Mouse (Mus musculus) midbrain, embryonic 14.5 days (tissue): ENCODE measurements around the gene Slc31a1. TPM values are rescaled to one million over a fixed set of nuclear protein-coding genes. Genes with fewer than 3 reads are reported as not detected.
A peak's percentile ranks its signal among the peaks of the same experiment; 100 is the strongest.

Experiments
- ATAC-seq: fragments of 200-750 bp; cut with Nextera tagmentation; 2 replicates; pipeline ENCODE4 v1.8.0; 2017; ENCODE audit warnings: moderate number of reproducible peaks, moderate library complexity; ENCODE audit not compliant: low FRiP score, low TSS enrichment
- DNase-seq: peaks from one replicate; pipeline ENCODE4 v3.0.0-alpha.2; 2015
- H3K27ac ChIP-seq: fragments of 300-500 bp; sonication (generic); replicated peaks from 2 replicates; pipeline ENCODE4 v1.5.1; 2014; ENCODE audit warnings: mild to moderate bottlenecking, low read depth, low read length, moderate library complexity
- H3K27me3 ChIP-seq: fragments of 300-500 bp; sonication (generic); 2 replicates; pipeline ENCODE4 v1.6.1; 2014; ENCODE audit warnings: low read length, control low read depth, mixed read lengths; ENCODE audit not compliant: control insufficient read depth, insufficient read depth
- H3K36me3 ChIP-seq: fragments of 300-500 bp; sonication (generic); 2 replicates; pipeline ENCODE4 v1.6.1; 2014; ENCODE audit warnings: low read length, control low read depth; ENCODE audit not compliant: control insufficient read depth, insufficient read depth
- H3K4me1 ChIP-seq: fragments of 300-500 bp; sonication (generic); 2 replicates; pipeline ENCODE4 v1.6.1; 2014; ENCODE audit warnings: mild to moderate bottlenecking, antibody characterized with exemption, low read length, control low read depth; ENCODE audit not compliant: control insufficient read depth, insufficient read depth
- H3K4me2 ChIP-seq: fragments of 300-500 bp; sonication (generic); 2 replicates; pipeline ENCODE4 v1.6.1; 2014; ENCODE audit warnings: mild to moderate bottlenecking, low read length, moderate library complexity
- H3K4me3 ChIP-seq: fragments of 300-500 bp; sonication (generic); replicated peaks from 2 replicates; pipeline ENCODE4 v1.5.1; 2014; ENCODE audit warnings: low read depth, low read length
- H3K9ac ChIP-seq: fragments of 300-500 bp; sonication (generic); replicated peaks from 2 replicates; pipeline ENCODE4 v1.6.1; 2014; ENCODE audit warnings: mild to moderate bottlenecking, low read length, moderate library complexity
- H3K9me3 ChIP-seq: fragments of 300-500 bp; sonication (generic); 2 replicates; pipeline ENCODE4 v1.6.1; 2016; ENCODE audit warnings: low read length, control low read depth, mixed read lengths; ENCODE audit not compliant: control insufficient read depth
- WGBS: fragments of 180-500 bp; shearing (Covaris S2); extraction: QIAGEN DNeasy Blood & Tissue Kit; methylation state at CpG from one replicate; pipeline ENCODE4 v1.1.7; 2014; 5-methylcytosine and 5-hydroxymethylcytosine counted together
- polyA plus RNA-seq: library from polyadenylated mRNA; unstranded; fragments of >200 nt; fragmentation: Nextera tagmentation; extraction: Ambion mirVana; gene quantifications from 2 replicates; pipeline ENCODE4 v1.2.1, GENCODE M21; 2014

Slc31a1 gene
- polyA plus RNA-seq, 1 experiment from 2014 or later: 38.1 TPM

DNA sequence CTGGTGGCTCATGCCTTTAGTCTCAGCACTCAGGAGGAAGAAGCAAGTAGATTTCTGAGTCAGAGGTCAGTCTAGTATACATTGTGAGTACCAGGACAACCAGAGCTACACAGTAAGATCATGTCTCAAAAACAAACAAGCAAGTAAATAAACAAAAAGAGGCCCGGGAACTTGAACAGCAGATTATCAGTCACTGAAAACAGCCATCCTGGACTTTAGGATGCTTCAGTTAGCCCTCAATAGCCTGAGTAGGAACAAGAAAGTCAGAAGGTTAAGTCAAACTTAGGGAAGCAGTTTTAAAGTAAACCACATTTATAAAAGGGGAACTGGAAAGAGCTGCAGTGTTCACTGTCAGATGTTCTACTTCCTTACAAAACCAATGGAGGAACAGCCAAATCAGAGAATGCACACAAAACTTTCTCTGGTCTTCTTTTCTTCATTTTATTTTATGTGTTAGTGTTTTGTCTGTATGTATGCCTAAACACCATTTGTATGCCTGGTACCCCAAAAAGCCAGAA lies 2.8 kb upstream of the Slc31a1 start:
- H3K9ac ChIP-seq: no peak overlapping the region
- WGBS: 94% methylated on average over 1 of the region's 1 CpGs
- no peaks in the 10 kb centered on the region for H3K9me3 ChIP-seq
- DNase-seq (no peak), ATAC-seq (no peak)
- H3K27me3 ChIP-seq: no peaks in the 10 kb centered on the region
- H3K4me3 ChIP-seq: no peak overlapping the region
- no peak overlapping the region for H3K4me2 ChIP-seq
- peaks cover 17% of the 10 kb centered on the region for H3K4me1 ChIP-seq
- H3K36me3 ChIP-seq: 0 out of 2 replicates have a peak, but pooled peaks cover 2% of the 10 kb centered on the region
- H3K27ac ChIP-seq: no peak overlapping the region

DNA sequence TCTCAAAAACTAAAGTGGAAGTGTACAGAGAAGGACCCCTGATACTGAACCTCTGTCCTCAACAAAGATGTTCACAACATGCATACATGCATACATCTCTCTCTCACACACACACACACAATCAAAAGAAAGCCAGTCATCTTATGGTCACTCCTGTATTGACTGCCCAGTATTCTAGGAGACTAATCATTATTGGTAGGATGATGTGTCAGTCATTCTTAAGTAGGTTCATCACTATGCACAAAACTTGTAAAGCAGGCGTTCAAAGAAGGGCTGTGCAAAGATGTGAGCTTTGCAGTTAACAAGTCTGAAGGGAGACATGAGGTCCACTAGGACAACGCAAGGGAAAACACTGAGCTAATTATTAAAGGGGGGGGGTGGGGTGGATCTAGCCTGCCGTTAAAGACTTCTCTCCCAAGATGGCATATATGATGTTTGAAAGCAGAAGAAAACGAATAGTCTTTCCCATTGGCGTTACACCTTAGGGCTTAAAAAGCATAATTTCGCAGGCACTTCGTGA lies 1.2 kb upstream of the Slc31a1 start:
- Histone ChIP-seq H3K4me1 (peaks cover 17% of the 10 kb centered on the region), H3K4me3 (peak overlapping the region; percentile 78), H3K9me3 (no peaks in the 10 kb centered on the region), H3K4me2 (peak overlapping the region; percentile 68), H3K27me3 (no peaks in the 10 kb centered on the region), H3K36me3 (0 out of 2 replicates have a peak, but pooled peaks cover 2% of the 10 kb centered on the region), H3K27ac (no peak overlapping the region), H3K9ac (peak overlapping the region; percentile 67)
- no peak for DNase-seq
- WGBS: 49% methylated on average over 7 of the region's 7 CpGs
- no peak for ATAC-seq

DNA sequence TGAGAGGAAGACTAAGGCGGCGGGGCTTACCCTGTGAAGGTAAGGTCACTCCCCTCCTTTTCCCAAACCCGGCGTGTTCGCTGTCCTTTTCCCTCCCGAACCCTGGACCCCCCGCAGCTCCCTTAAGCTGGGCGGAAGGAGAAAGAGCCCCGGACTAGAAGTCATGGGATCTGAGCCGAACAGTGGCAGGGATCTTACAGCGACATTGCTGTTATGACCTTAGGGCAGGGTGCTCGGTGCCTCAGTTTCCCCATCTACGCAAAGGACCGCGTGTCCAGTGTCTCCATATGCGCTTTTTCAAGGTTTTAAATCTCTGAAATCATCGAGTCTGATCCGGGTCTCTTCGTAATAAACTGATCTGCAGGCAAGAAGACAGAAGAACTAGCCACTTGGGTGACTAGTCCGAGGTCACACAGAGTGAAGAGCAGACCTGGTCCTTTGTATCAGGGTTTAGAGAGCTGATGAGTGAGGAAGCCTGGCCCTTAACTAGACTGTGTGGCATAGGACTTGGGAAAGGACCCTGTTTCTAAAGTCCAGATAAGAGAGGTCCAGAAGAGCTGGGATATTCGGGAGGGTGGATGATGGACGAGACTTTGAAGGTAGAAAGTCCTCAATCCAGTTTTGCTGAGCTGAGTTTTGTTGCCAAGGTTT lies 403 bp downstream of the Slc31a1 start:
- no peak; the same call in 1 of the 2 replicates for ATAC-seq
- Histone ChIP-seq H3K27me3 (no peaks in the 10 kb centered on the region), H3K27ac (peak overlapping the region; percentile 61; the same call in 1 of the 2 replicates), H3K4me2 (peak overlapping the region; percentile 69), H3K36me3 (no peaks in the 10 kb centered on the region), H3K4me3 (peak overlapping the region; percentile 78), H3K4me1 (peaks cover 17% of the 10 kb centered on the region), H3K9ac (peak overlapping the region; percentile 67), H3K9me3 (no peaks in the 10 kb centered on the region)
- no peak for DNase-seq
- under 1% methylated on average over 22 of the region's 22 CpGs for WGBS

DNA sequence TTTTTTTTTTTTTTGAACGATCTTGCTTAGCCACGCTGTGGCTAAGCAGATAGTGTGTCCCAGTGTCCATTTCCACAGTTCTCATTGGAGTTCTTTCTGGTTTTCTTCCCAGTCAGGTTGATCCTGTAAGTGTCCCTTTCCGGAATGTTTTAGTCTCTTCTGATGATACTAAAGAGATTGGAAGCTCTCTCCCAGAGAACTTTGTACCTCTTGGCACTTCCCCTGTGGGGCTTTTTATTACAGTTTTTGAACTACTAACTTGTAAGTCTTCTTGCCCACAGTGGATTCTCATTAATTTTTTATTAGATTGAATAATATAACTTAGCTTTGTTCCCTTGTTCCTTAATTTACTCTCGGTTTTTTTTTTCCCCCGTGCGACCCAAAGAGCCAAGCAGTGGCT lies 1.0 kb downstream of the Slc31a1 start:
- Histone ChIP-seq H3K9me3 (no peaks in the 10 kb centered on the region), H3K27me3 (no peaks in the 10 kb centered on the region), H3K36me3 (no peaks in the 10 kb centered on the region), H3K27ac (no peak overlapping the region), H3K9ac (no peak overlapping the region), H3K4me2 (peak overlapping the region; percentile 69), H3K4me3 (peak overlapping the region; percentile 78; the same call in 1 of the 2 replicates), H3K4me1 (peaks cover 17% of the 10 kb centered on the region)
- ATAC-seq (no peak), DNase-seq (no peak)
- 46% methylated on average over 6 of the region's 6 CpGs for WGBS

DNA sequence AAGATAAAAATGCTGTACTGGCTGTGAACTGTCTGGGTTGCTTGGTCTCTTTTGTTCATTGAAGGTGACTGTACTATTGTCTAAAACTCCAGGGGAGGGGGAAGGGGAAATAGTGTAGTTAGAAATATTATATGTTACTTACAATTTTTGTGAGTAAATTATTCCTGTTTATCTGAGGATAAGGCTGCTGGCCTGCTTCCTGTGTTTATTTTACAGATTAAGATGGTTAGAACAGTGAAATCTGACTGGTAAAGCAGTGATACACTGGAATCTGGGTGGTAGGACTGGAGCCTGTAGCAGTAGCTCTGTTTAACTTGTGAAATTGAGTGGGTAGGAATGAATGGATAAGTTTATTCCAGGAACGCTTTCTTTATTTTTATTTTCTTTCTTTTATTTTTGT lies 1.5 kb downstream of the Slc31a1 start:
- H3K9ac ChIP-seq: no peak overlapping the region
- H3K9me3 ChIP-seq: no peaks in the 10 kb centered on the region
- 96% methylated on average over 1 of the region's 1 CpGs for WGBS
- H3K27me3 ChIP-seq: no peaks in the 10 kb centered on the region
- H3K4me2 ChIP-seq: peak overlapping the region; percentile 69
- DNase-seq (no peak), ATAC-seq (no peak)
- H3K4me3 ChIP-seq: peak overlapping the region; percentile 78; the same call in 1 of the 2 replicates
- no peak overlapping the region for H3K27ac ChIP-seq
- no peaks in the 10 kb centered on the region for H3K36me3 ChIP-seq
- peaks cover 17% of the 10 kb centered on the region for H3K4me1 ChIP-seq

DNA sequence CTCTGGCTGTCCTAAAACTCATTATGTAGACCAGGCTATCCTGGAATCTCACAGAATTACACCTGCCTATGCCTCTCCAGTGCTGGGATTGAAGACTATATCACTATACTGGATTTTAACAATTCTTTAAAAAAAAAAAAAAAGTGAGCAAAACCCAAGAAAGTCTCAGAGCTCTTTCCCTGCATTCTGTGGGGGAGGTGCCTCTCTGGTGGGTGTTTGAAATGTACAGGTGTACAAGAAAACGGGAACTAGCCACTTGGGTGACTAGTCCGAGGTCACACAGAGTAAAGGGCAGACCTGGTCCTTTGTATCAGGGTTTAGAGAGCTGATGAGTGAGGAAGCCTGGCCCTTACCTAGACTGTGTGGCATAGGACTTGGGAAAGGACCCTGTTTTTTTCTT lies 1.9 kb downstream of the Slc31a1 start:
- Histone ChIP-seq H3K4me1 (peaks cover 17% of the 10 kb centered on the region), H3K27me3 (no peaks in the 10 kb centered on the region), H3K9ac (no peak overlapping the region), H3K9me3 (no peaks in the 10 kb centered on the region), H3K4me2 (no peak overlapping the region), H3K4me3 (no peak overlapping the region), H3K27ac (no peak overlapping the region), H3K36me3 (no peaks in the 10 kb centered on the region)
- ATAC-seq (no peak), DNase-seq (no peak)
- WGBS: 95% methylated on average over 2 of the region's 2 CpGs

DNA sequence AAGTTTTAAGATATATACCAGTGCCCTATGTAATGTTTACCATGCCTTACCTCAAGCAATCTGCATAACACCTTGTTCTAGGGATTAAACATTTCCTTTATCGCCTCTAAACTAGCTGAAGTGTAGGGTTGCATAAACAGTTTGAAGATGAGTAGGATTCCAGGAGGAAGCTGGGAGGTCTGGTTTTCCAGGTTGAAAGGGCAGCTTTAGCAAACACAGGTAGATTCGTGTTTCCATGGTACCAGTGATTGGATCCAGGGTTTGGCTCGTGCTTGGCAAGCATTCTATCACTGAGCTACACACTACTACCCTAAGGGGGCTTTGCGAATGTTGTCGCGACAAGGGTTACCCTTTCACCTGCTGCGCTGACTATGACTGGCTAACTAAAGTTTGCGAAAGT lies 3.8 kb downstream of the Slc31a1 start:
- Histone ChIP-seq H3K9ac (no peak overlapping the region), H3K27ac (no peak overlapping the region), H3K9me3 (no peaks in the 10 kb centered on the region), H3K36me3 (no peaks in the 10 kb centered on the region), H3K27me3 (no peaks in the 10 kb centered on the region), H3K4me3 (no peak overlapping the region), H3K4me2 (no peak overlapping the region), H3K4me1 (peaks cover 12% of the 10 kb centered on the region)
- ATAC-seq: no peak
- no peak for DNase-seq
- WGBS: 93% methylated on average over 8 of the region's 8 CpGs

DNA sequence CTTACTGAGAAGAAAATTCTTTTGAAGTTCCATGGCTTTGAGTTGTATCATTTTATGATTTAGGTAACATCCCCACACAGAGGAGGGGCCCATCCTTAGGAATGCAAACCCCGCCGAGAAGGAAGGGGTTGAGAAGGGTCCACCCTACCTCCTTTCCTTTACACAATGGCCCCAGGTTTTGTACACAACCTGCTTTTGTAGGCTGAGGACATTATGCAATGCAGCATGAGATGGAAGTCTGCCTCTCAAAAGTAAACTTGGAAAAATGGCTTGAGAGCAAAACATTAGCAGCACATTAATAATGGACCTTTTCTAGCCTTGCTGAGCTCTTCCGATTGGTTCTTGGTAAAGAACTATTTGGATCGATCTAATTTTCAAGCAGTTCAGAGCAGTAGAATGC lies 5.8 kb downstream of the Slc31a1 start:
- H3K27me3 ChIP-seq: no peaks in the 10 kb centered on the region
- ATAC-seq (no peak), DNase-seq (no peak)
- no peaks in the 10 kb centered on the region for H3K9me3 ChIP-seq
- no peaks in the 10 kb centered on the region for H3K36me3 ChIP-seq
- H3K4me2 ChIP-seq: no peak overlapping the region
- peaks cover 8% of the 10 kb centered on the region for H3K4me1 ChIP-seq
- H3K4me3 ChIP-seq: no peak overlapping the region
- 88% methylated on average over 4 of the region's 4 CpGs for WGBS
- no peak overlapping the region for H3K27ac ChIP-seq
- no peak overlapping the region for H3K9ac ChIP-seq

DNA sequence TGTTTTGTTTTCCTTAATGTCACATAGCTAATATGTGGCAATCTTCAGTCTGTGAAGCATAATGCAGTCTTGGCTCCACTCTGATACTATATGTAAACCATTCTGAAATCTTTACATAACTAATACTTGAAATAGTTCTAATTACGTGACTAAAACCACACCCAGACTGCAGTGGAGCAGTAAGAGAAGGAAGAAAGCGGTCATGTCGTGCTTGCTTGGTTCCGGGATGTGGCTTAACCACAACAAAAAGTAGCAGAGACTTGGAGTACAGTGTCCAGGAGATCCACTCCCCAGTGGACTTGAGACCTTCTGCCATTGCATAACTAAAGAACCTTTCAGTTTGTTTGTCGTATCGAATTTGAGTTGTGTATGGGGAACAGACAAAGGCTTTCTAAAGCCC lies 7.1 kb downstream of the Slc31a1 start:
- H3K4me3 ChIP-seq: no peak overlapping the region
- no peak overlapping the region for H3K27ac ChIP-seq
- no peak overlapping the region for H3K4me2 ChIP-seq
- no peaks in the 10 kb centered on the region for H3K36me3 ChIP-seq
- H3K9ac ChIP-seq: no peak overlapping the region
- no peaks in the 10 kb centered on the region for H3K4me1 ChIP-seq
- 91% methylated on average over 6 of the region's 6 CpGs for WGBS
- no peaks in the 10 kb centered on the region for H3K9me3 ChIP-seq
- H3K27me3 ChIP-seq: no peaks in the 10 kb centered on the region
- ATAC-seq: no peak
- no peak for DNase-seq
